Mouse (Mus musculus): Measurements from ENCODE around the gene Creld1. TPM values are rescaled to one million over a fixed set of nuclear protein-coding genes. Genes with fewer than 3 reads are reported as not detected.
A peak's percentile ranks its signal among the peaks of the same experiment; 100 is the strongest.

The Creld1 gene
- polyA plus RNA-seq, 1 experiment from 2014 or later = 11.2 TPM

DNA sequence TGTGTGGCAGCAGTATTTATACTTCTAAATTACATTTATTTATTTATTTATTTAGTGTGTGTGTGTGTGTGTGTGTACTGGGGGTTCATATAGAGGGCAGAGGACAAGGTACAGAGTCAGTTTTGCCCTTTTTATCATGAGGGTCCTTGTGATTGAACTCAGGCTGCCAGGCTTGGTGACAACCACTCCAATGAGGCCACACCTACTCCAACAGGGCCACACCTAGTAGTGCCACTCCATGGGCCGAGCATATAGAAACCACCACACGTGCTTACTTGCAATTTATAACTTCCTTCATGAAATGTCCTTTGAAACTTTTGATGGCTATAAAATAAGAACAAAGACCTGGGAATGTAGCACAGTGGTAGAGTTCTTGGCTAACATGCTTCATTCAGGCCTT lies 9.9 kb upstream of the Creld1 start:
- Histone ChIP-seq H3K4me1 (ENCODE audit: control insufficient read depth, insufficient read depth, low read length) (peaks cover 9% of the 10 kb centered on the region; the same call in 1 of the 2 replicates), H3K27me3 (ENCODE audit: control insufficient read depth, insufficient read depth, low read length) (peaks cover 17% of the 10 kb centered on the region), H3K4me2 (ENCODE audit: low read depth, severe bottlenecking) (no peak overlapping the region), H3K36me3 (ENCODE audit: control insufficient read depth, insufficient read depth, low read length) (no peaks in the 10 kb centered on the region), H3K9me3 (ENCODE audit: control insufficient read depth, low read length) (no peaks in the 10 kb centered on the region), H3K9ac (ENCODE audit: low read length) (no peak overlapping the region), H3K4me3 (ENCODE audit: low read depth, low read length) (no peak overlapping the region), H3K27ac (replicated peaks; ENCODE audit: low read depth, low read length) (no peak overlapping the region)
- DNase-seq (ENCODE audit: low spot score) = no peak
- ATAC-seq (ENCODE audit: insufficient number of reproducible peaks, low FRiP score, low TSS enrichment, low read depth) = no peak
- WGBS = 87% methylated on average over 2 of the region's 2 CpGs

DNA sequence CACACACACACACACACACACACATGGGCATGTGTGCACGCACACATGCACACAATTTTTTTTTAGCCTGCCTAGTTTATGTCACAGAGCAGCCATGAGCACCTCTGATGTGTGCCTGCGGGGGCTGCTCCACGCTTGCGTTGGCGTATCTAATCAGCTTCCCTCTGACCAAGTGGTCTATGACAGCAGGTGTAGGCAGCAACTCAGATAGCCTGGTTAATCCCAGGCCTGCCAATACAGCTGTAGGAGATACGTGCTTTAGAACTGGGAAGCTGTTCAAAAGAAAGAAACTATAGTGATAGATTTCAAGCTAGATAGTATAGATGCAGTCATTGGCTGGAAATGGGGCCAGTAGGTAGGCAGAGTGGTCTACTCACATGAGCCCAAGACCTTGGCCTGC lies 9.4 kb upstream of the Creld1 start:
- peaks cover 15% of the 10 kb centered on the region for H3K27me3 ChIP-seq (ENCODE audit: control insufficient read depth, insufficient read depth, low read length)
- no peak for ATAC-seq (ENCODE audit: insufficient number of reproducible peaks, low FRiP score, low TSS enrichment, low read depth)

DNA sequence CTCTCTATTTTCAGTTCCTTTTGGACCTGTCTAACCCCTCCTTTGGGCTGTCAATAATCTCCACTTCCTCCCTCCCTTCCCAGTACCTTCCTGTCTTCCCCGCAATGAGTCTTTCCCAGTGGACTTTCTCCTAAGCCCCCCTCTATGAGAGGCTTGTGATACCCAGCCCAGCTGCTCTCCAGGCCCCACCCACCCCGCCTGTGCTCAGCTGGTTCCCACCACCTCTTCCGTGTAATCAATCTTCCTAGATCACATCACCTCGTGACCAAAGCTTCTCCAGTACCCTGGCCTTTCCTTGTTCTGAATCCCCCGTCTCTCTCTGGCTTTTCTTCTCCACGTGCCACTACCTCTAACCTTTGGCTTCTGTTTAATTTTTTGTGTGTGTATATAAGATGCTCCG lies 5.7 kb upstream of the Creld1 start:
- Histone ChIP-seq H3K4me3 (ENCODE audit: low read depth, low read length) (no peak overlapping the region), H3K4me1 (ENCODE audit: control insufficient read depth, insufficient read depth, low read length) (no peaks in the 10 kb centered on the region), H3K9ac (ENCODE audit: low read length) (no peak overlapping the region), H3K36me3 (ENCODE audit: control insufficient read depth, insufficient read depth, low read length) (no peaks in the 10 kb centered on the region), H3K4me2 (ENCODE audit: low read depth, severe bottlenecking) (no peak overlapping the region), H3K27ac (replicated peaks; ENCODE audit: low read depth, low read length) (no peak overlapping the region), H3K27me3 (ENCODE audit: control insufficient read depth, insufficient read depth, low read length) (peaks cover 16% of the 10 kb centered on the region), H3K9me3 (ENCODE audit: control insufficient read depth, low read length) (no peaks in the 10 kb centered on the region)
- DNase-seq (ENCODE audit: low spot score) (no peak), ATAC-seq (ENCODE audit: insufficient number of reproducible peaks, low FRiP score, low TSS enrichment, low read depth) (no peak)
- 39% methylated on average over 7 of the region's 7 CpGs for WGBS

More for the DNA sequence above, 9.4 kb upstream of the Creld1 start:
- H3K4me3 ChIP-seq (ENCODE audit: low read depth, low read length) = no peak overlapping the region
- H3K9me3 ChIP-seq (ENCODE audit: control insufficient read depth, low read length) = no peaks in the 10 kb centered on the region
- no peak overlapping the region for H3K27ac ChIP-seq (replicated peaks; ENCODE audit: low read depth, low read length)
- peaks cover 9% of the 10 kb centered on the region; the same call in 1 of the 2 replicates for H3K4me1 ChIP-seq (ENCODE audit: control insufficient read depth, insufficient read depth, low read length)
- no peaks in the 10 kb centered on the region for H3K36me3 ChIP-seq (ENCODE audit: control insufficient read depth, insufficient read depth, low read length)
- 89% methylated on average over 6 of the region's 6 CpGs for WGBS
- DNase-seq (ENCODE audit: low spot score) = no peak
- no peak overlapping the region for H3K4me2 ChIP-seq (ENCODE audit: low read depth, severe bottlenecking)
- H3K9ac ChIP-seq (ENCODE audit: low read length) = no peak overlapping the region

DNA sequence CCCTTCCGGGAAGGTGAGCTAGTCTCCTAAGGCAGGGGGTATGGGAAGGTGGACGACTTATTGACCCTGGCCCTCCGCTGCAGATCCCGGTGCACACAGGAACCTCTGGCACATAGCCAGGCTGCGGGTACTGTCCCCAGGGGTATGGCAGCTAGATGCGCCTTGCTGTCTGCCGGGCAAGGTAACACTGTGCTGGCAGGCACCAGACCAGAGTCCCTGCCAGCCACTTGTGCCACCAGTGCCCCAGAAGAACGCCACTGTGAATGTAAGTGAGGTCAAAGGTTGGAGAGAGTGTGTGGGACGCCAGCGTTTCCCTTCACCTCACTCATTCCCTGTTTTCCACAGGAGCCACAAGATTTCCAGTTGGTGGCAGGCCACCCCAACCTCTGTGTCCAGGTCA lies 4.2 kb upstream of the Creld1 start:
- Histone ChIP-seq H3K36me3 (ENCODE audit: control insufficient read depth, insufficient read depth, low read length) (no peaks in the 10 kb centered on the region), H3K4me3 (ENCODE audit: low read depth, low read length) (no peak overlapping the region), H3K27me3 (ENCODE audit: control insufficient read depth, insufficient read depth, low read length) (peaks cover 22% of the 10 kb centered on the region), H3K4me1 (ENCODE audit: control insufficient read depth, insufficient read depth, low read length) (no peaks in the 10 kb centered on the region), H3K27ac (replicated peaks; ENCODE audit: low read depth, low read length) (no peak overlapping the region), H3K9me3 (ENCODE audit: control insufficient read depth, low read length) (no peaks in the 10 kb centered on the region), H3K9ac (ENCODE audit: low read length) (no peak overlapping the region), H3K4me2 (ENCODE audit: low read depth, severe bottlenecking) (no peak overlapping the region)
- DNase-seq (ENCODE audit: low spot score) = no peak
- ATAC-seq (ENCODE audit: insufficient number of reproducible peaks, low FRiP score, low TSS enrichment, low read depth) = no peak
- 84% methylated on average over 10 of the region's 10 CpGs for WGBS

DNA sequence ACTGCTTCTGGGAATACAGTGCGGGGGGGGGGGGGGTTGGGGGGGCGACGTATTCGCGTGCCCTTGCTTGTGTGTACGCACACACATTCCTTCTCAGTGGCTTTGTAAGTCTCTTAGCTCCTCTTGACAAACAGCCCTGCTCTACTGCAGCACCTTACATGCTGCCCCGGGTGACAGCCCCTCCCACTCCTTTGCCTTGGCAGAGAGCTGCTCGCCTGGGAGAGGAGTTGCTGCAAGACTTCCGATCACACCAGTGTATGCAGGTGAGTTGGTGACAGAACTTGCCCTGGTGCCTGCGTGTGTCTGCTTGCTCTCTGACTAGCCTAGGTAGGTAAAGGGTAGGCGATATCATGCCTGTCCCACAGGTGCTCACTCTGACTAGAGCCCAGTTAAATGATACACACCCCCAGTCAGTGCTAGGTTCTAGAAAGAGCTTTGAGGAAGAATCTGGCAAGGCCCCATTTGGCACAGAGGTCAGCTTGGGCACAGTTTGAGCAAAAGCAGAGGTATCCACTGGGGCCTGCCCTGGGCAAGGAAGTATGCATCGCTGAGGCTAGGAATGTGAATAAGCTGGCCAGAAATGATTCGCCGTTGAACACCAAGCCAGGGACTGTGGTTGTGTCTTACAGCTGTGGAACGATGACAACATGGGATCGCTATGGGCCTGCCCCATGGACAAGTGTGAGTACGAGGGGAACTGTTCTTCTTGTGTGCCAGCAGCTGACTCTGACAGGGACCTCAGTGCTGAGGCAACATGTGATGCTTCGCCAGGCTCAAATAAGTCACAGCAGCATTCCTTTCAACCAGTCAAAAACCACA lies 2.3 kb upstream of the Creld1 start:
- DNase-seq (ENCODE audit: low spot score) = no peak
- Histone ChIP-seq H3K9me3 (ENCODE audit: control insufficient read depth, low read length) (no peaks in the 10 kb centered on the region), H3K27ac (replicated peaks; ENCODE audit: low read depth, low read length) (no peak overlapping the region), H3K9ac (ENCODE audit: low read length) (no peak overlapping the region), H3K27me3 (ENCODE audit: control insufficient read depth, insufficient read depth, low read length) (peaks cover 22% of the 10 kb centered on the region), H3K4me3 (ENCODE audit: low read depth, low read length) (no peak overlapping the region), H3K36me3 (ENCODE audit: control insufficient read depth, insufficient read depth, low read length) (no peaks in the 10 kb centered on the region), H3K4me2 (ENCODE audit: low read depth, severe bottlenecking) (no peak overlapping the region), H3K4me1 (ENCODE audit: control insufficient read depth, insufficient read depth, low read length) (no peaks in the 10 kb centered on the region)
- WGBS = 59% methylated on average over 18 of the region's 18 CpGs
- no peak for ATAC-seq (ENCODE audit: insufficient number of reproducible peaks, low FRiP score, low TSS enrichment, low read depth)

DNA sequence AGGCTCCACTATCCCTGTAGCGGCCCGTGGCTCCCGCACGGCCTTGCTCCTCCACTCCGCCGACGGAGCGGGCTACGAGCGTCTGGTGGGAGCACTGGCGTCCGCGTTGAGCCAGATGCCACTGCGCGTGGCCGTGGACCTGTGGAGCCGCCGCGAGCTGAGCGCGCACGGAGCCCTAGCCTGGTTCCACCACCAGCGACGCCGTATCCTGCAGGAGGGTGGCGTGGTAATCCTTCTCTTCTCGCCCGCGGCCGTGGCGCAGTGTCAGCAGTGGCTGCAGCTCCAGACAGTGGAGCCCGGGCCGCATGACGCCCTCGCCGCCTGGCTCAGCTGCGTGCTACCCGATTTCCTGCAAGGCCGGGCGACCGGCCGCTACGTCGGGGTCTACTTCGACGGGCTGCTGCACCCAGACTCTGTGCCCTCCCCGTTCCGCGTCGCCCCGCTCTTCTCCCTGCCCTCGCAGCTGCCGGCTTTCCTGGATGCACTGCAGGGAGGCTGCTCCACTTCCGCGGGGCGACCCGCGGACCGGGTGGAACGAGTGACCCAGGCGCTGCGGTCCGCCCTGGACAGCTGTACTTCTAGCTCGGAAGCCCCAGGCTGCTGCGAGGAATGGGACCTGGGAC lies 509 bp upstream of the Creld1 start:
- Histone ChIP-seq H3K4me2 (ENCODE audit: low read depth, severe bottlenecking) (peak overlapping the region; percentile 61), H3K36me3 (ENCODE audit: control insufficient read depth, insufficient read depth, low read length) (no peaks in the 10 kb centered on the region), H3K4me3 (ENCODE audit: low read depth, low read length) (peak overlapping the region; percentile 31), H3K9me3 (ENCODE audit: control insufficient read depth, low read length) (no peaks in the 10 kb centered on the region), H3K27ac (replicated peaks; ENCODE audit: low read depth, low read length) (no peak overlapping the region), H3K4me1 (ENCODE audit: control insufficient read depth, insufficient read depth, low read length) (peaks cover 10% of the 10 kb centered on the region), H3K9ac (ENCODE audit: low read length) (peak overlapping the region; percentile 49; the same call in 1 of the 2 replicates), H3K27me3 (ENCODE audit: control insufficient read depth, insufficient read depth, low read length) (peaks cover 22% of the 10 kb centered on the region)
- ATAC-seq (ENCODE audit: insufficient number of reproducible peaks, low FRiP score, low TSS enrichment, low read depth) = peak; percentile 53
- WGBS = 2% methylated on average over 65 of the region's 65 CpGs
- DNase-seq (ENCODE audit: low spot score) = peak; percentile 40

DNA sequence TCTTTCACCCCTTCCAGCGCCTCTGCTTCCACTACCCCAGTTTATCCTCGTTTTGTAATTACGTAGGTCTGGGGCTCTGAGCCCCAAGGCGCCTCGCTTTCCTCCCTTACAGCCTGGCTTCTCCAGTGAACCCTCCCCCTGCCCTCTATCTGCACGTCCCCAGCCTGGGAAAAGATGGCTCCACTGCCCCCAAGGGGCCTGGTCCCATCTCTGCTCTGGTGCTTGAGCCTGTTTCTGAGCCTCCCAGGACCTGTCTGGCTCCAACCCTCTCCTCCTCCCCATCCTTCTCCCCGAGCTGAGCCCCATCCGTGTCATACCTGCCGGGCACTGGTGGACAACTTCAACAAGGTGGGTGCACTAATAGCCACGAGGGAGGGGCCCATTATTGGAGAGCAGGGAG lies 632 bp downstream of the Creld1 start:
- Histone ChIP-seq H3K9me3 (ENCODE audit: control insufficient read depth, low read length) (no peaks in the 10 kb centered on the region), H3K27ac (replicated peaks; ENCODE audit: low read depth, low read length) (no peak overlapping the region), H3K27me3 (ENCODE audit: control insufficient read depth, insufficient read depth, low read length) (peaks cover 22% of the 10 kb centered on the region), H3K36me3 (ENCODE audit: control insufficient read depth, insufficient read depth, low read length) (no peaks in the 10 kb centered on the region), H3K9ac (ENCODE audit: low read length) (peak overlapping the region; percentile 39; the same call in 1 of the 2 replicates), H3K4me1 (ENCODE audit: control insufficient read depth, insufficient read depth, low read length) (peaks cover 10% of the 10 kb centered on the region), H3K4me2 (ENCODE audit: low read depth, severe bottlenecking) (peak overlapping the region; percentile 61), H3K4me3 (ENCODE audit: low read depth, low read length) (peak overlapping the region; percentile 31)
- no peak for ATAC-seq (ENCODE audit: insufficient number of reproducible peaks, low FRiP score, low TSS enrichment, low read depth)
- peak; percentile 36 for DNase-seq (ENCODE audit: low spot score)
- WGBS = 13% methylated on average over 10 of the region's 10 CpGs

DNA sequence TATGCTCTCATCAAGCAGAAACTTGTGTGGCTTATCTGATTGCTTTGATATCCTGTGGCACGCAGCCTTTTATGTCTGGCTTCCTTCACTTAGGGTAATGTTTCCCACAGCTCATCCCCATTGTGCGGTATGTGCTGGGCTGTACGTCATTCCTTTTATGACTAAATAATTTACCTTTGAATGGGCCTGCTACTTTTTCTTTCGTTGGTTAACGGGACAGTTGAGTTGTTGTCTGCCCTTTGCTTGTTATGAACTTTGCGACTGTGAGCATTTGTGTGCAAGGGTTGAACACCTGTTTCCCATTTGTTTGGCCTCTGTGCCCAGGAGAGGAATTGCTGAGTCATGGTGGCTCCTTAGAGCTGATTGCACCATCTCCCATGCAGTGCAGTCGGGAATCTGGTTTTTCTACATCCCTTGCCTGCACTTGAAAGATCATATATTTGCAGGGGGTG lies 4.1 kb downstream of the Creld1 start:
- DNase-seq (ENCODE audit: low spot score) (peak; percentile 63), ATAC-seq (ENCODE audit: insufficient number of reproducible peaks, low FRiP score, low TSS enrichment, low read depth) (no peak)
- peaks cover 10% of the 10 kb centered on the region for H3K4me1 ChIP-seq (ENCODE audit: control insufficient read depth, insufficient read depth, low read length)
- H3K36me3 ChIP-seq (ENCODE audit: control insufficient read depth, insufficient read depth, low read length) = no peaks in the 10 kb centered on the region
- no peak overlapping the region for H3K9ac ChIP-seq (ENCODE audit: low read length)
- H3K27ac ChIP-seq (replicated peaks; ENCODE audit: low read depth, low read length) = no peak overlapping the region
- no peak overlapping the region for H3K4me3 ChIP-seq (ENCODE audit: low read depth, low read length)
- peaks cover 8% of the 10 kb centered on the region for H3K27me3 ChIP-seq (ENCODE audit: control insufficient read depth, insufficient read depth, low read length)
- no peak overlapping the region for H3K4me2 ChIP-seq (ENCODE audit: low read depth, severe bottlenecking)
- WGBS = 22% methylated on average over 7 of the region's 7 CpGs
- H3K9me3 ChIP-seq (ENCODE audit: control insufficient read depth, low read length) = no peaks in the 10 kb centered on the region
